Mouse (Mus musculus) left cerebral cortex, adult 9 months (tissue): Measurements from ENCODE around the gene Trappc4.
"Not testable (repeated sequence)": the region's sequence is repeated elsewhere in the genome, so short reads cannot be mapped to it uniquely, and the experiment has no call there.

Experiments
- DNase-seq, 2 experiments: peaks; one replicate each; pipeline ENCODE4 v3.0.0; 2022; ENCODE audit warnings: low spot score in 2 of 2

Trappc4 gene

GRCm38 (mm10) chr9:44407752-44408097 lies 325 bp upstream of the Trappc4 start:
- DNase-seq, result no peak

- DNase-seq, result no peak
Observed at GRCm38 (mm10) chr9:44405011-44405410, 2.4 kb downstream of the Trappc4 start.

- DNase-seq, result no peak
Observed at GRCm38 (mm10) chr9:44401081-44401480, 6.3 kb downstream of the Trappc4 start.

GRCm38 (mm10) chr9:44399795-44400114 lies 7.6 kb downstream of the Trappc4 start:
- DNase-seq, result no peak

GRCm38 (mm10) chr9:44399114-44399794 lies 8.1 kb downstream of the Trappc4 start:
- DNase-seq, result no peak

GRCm38 (mm10) chr9:44398551-44398950 lies 8.8 kb downstream of the Trappc4 start:
- no peak for DNase-seq

- DNase-seq, result no peak
Observed at GRCm38 (mm10) chr9:44398087-44398486, 9.3 kb downstream of the Trappc4 start.

- DNase-seq, result peak; percentile 92 to 95
Observed at GRCm38 (mm10) chr9:44396684-44397411, 10.6 kb downstream of the Trappc4 start, which contains the start of gene Slc37a4. Gene Slc37a4 (plus strand): TSS chr9:44396852.

GRCm38 (mm10) chr9:44391466-44391865 lies 15.9 kb downstream of the Trappc4 start:
- DNase-seq, result peak in 1 of 2 experiments; percentile 65

GRCm38 (mm10) chr9:44389273-44389672 lies 18.1 kb downstream of the Trappc4 start:
- no peak for DNase-seq

- no peak for DNase-seq
Observed at GRCm38 (mm10) chr9:44387221-44387620, 20.2 kb downstream of the Trappc4 start.

- no peak for DNase-seq
Observed at GRCm38 (mm10) chr9:44384596-44384995, 22.8 kb downstream of the Trappc4 start.

GRCm38 (mm10) chr9:44379862-44380261 lies 27.5 kb downstream of the Trappc4 start:
- DNase-seq, result no peak

- peak; percentile 97 to 99 for DNase-seq
Observed at GRCm38 (mm10) chr9:44379054-44379834, 28.2 kb downstream of the Trappc4 start, which contains the start of gene Hyou1. Gene Hyou1 (plus strand): TSS chr9:44379490.

GRCm38 (mm10) chr9:44378153-44378730 lies 29.2 kb downstream of the Trappc4 start:
- no peak for DNase-seq

GRCm38 (mm10) chr9:44377335-44377734 lies 30.1 kb downstream of the Trappc4 start:
- not testable (repeated sequence) for DNase-seq

- no peak for DNase-seq
Observed at GRCm38 (mm10) chr9:44376141-44376540, 31.3 kb downstream of the Trappc4 start.

GRCm38 (mm10) chr9:44373386-44373785 lies 34.0 kb downstream of the Trappc4 start:
- no peak for DNase-seq

- DNase-seq, result no peak
Observed at GRCm38 (mm10) chr9:44364480-44364879, 42.9 kb downstream of the Trappc4 start.

- not testable (repeated sequence) for DNase-seq
Observed at GRCm38 (mm10) chr9:44361931-44362330, 45.5 kb downstream of the Trappc4 start.

GRCm38 (mm10) chr9:44361190-44361917 lies 46.0 kb downstream of the Trappc4 start, which contains the start of gene Vps11:
Gene Vps11 (minus strand): TSS chr9:44361670.
- DNase-seq, result peak; percentile 78 to 95
